Mouse (Mus musculus) urinary bladder, postnatal 4 days (tissue): ENCODE results near the gene Defb48.

Experiments
- DNase-seq, 2 experiments: peaks; one replicate each; pipeline ENCODE4 v3.0.0; 2021 to 2022; ENCODE audit warnings: low spot score in 2 of 2

Defb48 gene

DNA sequence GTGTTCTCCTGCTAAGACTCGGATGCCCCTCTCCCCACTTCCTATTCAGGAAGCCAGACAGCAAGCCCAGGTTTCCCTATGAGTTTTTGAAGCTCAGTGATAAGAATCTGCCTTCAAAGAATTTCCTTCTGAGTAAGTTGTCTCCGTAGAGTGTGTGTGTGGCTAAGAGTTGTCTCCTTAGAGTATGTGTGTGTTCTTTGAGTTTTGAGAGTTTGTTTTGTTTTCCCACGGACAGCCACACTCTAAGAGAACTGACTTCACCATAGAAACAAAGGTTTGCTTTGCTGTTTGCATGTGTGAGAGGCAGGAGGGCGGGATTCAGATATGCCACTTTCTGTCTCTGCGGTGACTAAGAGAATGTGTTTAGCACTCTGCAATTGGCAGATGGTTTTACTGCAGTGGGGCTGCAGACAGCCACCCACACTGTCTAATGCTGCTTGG lies 56.2 kb downstream of the Defb48 start:
- no peak for DNase-seq
